ENCODE assay signal across 9 mouse cellular contexts in genomic region chr4:82466144-82466543, GRCm38 (mm10).
A peak's percentile ranks its signal among the peaks of the same experiment; 100 is the strongest.
DNase-seq lines count a peak whose midpoint lies in the region; ATAC-seq and TF ChIP-seq lines count a peak whose summit lies in the region.
"Had no signal": no experiment of that assay in that cellular context is flagged by ENCODE, and none has a peak within 500 bp of the region (broad histone marks: within the 10 kb centered on the region; RNA-seq: fewer than 3 reads in every experiment).

No protein-coding gene starts in this region.

- peak overlapping the region; percentile 49 for H3K4me3 ChIP-seq in gastrocnemius, adult 2 months
- no peak overlapping the region for H3K4me3 ChIP-seq in lung, embryonic 14.5 days (ENCODE audit: low read depth, low read length)
- no peak overlapping the region for H3K4me3 ChIP-seq in embryonic facial prominence, embryonic 14.5 days (ENCODE audit: low read depth, low read length)
- no peak overlapping the region for H3K4me3 ChIP-seq in olfactory bulb, adult 2 months (ENCODE audit: insufficient read depth, low read depth, low read length)

- no peak overlapping the region for H3K9ac ChIP-seq in lung, embryonic 14.5 days
- 0 out of 2 replicates have a peak overlapping the region, but pooled peaks have one; percentile 1 for H3K9ac ChIP-seq in embryonic facial prominence, embryonic 14.5 days (ENCODE audit: low read depth, low read length)

- H3K27ac ChIP-seq in gastrocnemius, adult 2 months, result peak overlapping the region; percentile 87
- H3K27ac ChIP-seq in lung, embryonic 14.5 days (ENCODE audit: low read depth), result 0 out of 2 replicates have a peak overlapping the region, but pooled peaks have one; percentile 26
- H3K27ac ChIP-seq in embryonic facial prominence, embryonic 14.5 days (replicated peaks; ENCODE audit: low read depth, low read length), result peak overlapping the region; percentile 69
- H3K27ac ChIP-seq in olfactory bulb, adult 2 months (ENCODE audit: insufficient read depth, low read depth, low read length), result 0 out of 2 replicates have a peak overlapping the region, but pooled peaks have one; percentile 13

- H3K4me1 ChIP-seq in lung, embryonic 14.5 days (ENCODE audit: insufficient read depth), result peaks cover 52% of the 10 kb centered on the region
- H3K4me1 ChIP-seq in embryonic facial prominence, embryonic 14.5 days (ENCODE audit: control insufficient read depth, insufficient read depth, low read length), result peaks cover 64% of the 10 kb centered on the region
- peaks cover 15% of the 10 kb centered on the region for H3K4me1 ChIP-seq in olfactory bulb, adult 2 months (ENCODE audit: control insufficient read depth, insufficient read depth, low read length)

- TF ChIP-seq CTCF in gastrocnemius, adult 2 months (IDR thresholded peaks at IDR 0.05), result no peak
- no peak for TF ChIP-seq CTCF in lung, embryonic 14.5 days (IDR thresholded peaks at IDR 0.05; ENCODE audit: low read depth)
- TF ChIP-seq CTCF in olfactory bulb, adult 2 months (IDR thresholded peaks at IDR 0.05; ENCODE audit: insufficient read depth, low read depth, low read length), result no peak

- H3K27me3 ChIP-seq in lung, embryonic 14.5 days (ENCODE audit: insufficient read depth, low read length), result no peaks in the 10 kb centered on the region
- H3K27me3 ChIP-seq in embryonic facial prominence, embryonic 14.5 days (replicated peaks; ENCODE audit: control insufficient read depth, insufficient read depth, low read length), result no peaks in the 10 kb centered on the region

- intact Hi-C loops in gastrocnemius, adult 2 months (cut with DNase I), result no loop called here

- no peaks in the 10 kb centered on the region for H3K9me3 ChIP-seq in lung, embryonic 14.5 days (ENCODE audit: low read depth, low read length)
- H3K9me3 ChIP-seq in embryonic facial prominence, embryonic 14.5 days (ENCODE audit: control insufficient read depth, low read length), result no peaks in the 10 kb centered on the region

- 0 out of 2 replicates have a peak, but pooled peaks cover 5% of the 10 kb centered on the region for H3K36me3 ChIP-seq in lung, embryonic 14.5 days (ENCODE audit: insufficient read depth)
- H3K36me3 ChIP-seq in embryonic facial prominence, embryonic 14.5 days (ENCODE audit: control insufficient read depth, insufficient read depth, low read length), result 0 out of 2 replicates have a peak, but pooled peaks cover 2% of the 10 kb centered on the region

- no peak for TF ChIP-seq POLR2A in olfactory bulb, adult 2 months (IDR thresholded peaks at IDR 0.05; ENCODE audit: insufficient read depth, low read depth, low read length)

- peak; percentile 50 for DNase-seq in gastrocnemius, adult 2 months
- no peak for DNase-seq in gastrocnemius, postnatal 10 days
- no peak for DNase-seq in lung, embryonic 14.5 days
- DNase-seq in lung, postnatal 14 days, result no peak
- no peak for DNase-seq in embryonic facial prominence, embryonic 14.5 days (ENCODE audit: low spot score)
- DNase-seq in frontal cortex, postnatal 14 days (ENCODE audit: low spot score in 2 of 2), result no peak
- no peak for DNase-seq in layer of hippocampus, adult 9-11 months
- DNase-seq: midbrain, embryonic 14.5 days had no signal

- ATAC-seq in lung, embryonic 14.5 days (ENCODE audit: insufficient read depth), result no peak
- ATAC-seq in embryonic facial prominence, embryonic 14.5 days (ENCODE audit: low read depth), result no peak

- no peak overlapping the region for H3K4me2 ChIP-seq in lung, embryonic 14.5 days
- H3K4me2 ChIP-seq in embryonic facial prominence, embryonic 14.5 days (ENCODE audit: low read depth, low read length), result no peak overlapping the region

- WGBS in lung, embryonic 14.5 days, result 62% methylated on average over 6 of the region's 6 CpGs
- 58% methylated on average over 6 of the region's 6 CpGs for WGBS in embryonic facial prominence, embryonic 14.5 days
- WGBS in olfactory bulb, adult 2 months, result 73% methylated on average over 6 of the region's 6 CpGs

Comparison
In these comparisons a context has a peak if more than half of its experiments do, and no peak if none do; other contexts are left out.
1. H3K27ac ChIP-seq: peak in every context shown above with its lines; median percentile 87 in gastrocnemius, adult 2 months; 69 in embryonic facial prominence, embryonic 14.5 days; 26 in lung, embryonic 14.5 days; 13 in olfactory bulb, adult 2 months.